Mouse (Mus musculus): Measurements from ENCODE around the gene Klk10.

Gene Klk10

GRCm38 (mm10) chr7:43780746-43781145 is at the start of gene Klk10:
TSS of gene Klk10 (plus strand) at chr7:43781035.
- DNase-seq (ENCODE audit: low read depth, low spot score) = no peak

GRCm38 (mm10) chr7:43747788-43748187 is 33.0 kb upstream of the Klk10 start:
- DNase-seq (ENCODE audit: low read depth, low spot score) = no peak

- no peak for DNase-seq (ENCODE audit: low read depth, low spot score)
Measured at GRCm38 (mm10) chr7:43752806-43753205, 28.0 kb upstream of the Klk10 start.

- no peak for DNase-seq (ENCODE audit: low read depth, low spot score)
Measured at GRCm38 (mm10) chr7:43766484-43766883, 14.4 kb upstream of the Klk10 start.

- DNase-seq (ENCODE audit: low read depth, low spot score) = no peak
Measured at GRCm38 (mm10) chr7:43768597-43768996, 12.2 kb upstream of the Klk10 start, which contains the start of gene Klk12. TSS of gene Klk12 (plus strand) at chr7:43768897.

- DNase-seq (ENCODE audit: low read depth, low spot score) = no peak
Measured at GRCm38 (mm10) chr7:43769636-43770035, 11.2 kb upstream of the Klk10 start.

GRCm38 (mm10) chr7:43770701-43771100 is 10.1 kb upstream of the Klk10 start:
- no peak for DNase-seq (ENCODE audit: low read depth, low spot score)

- DNase-seq (ENCODE audit: low read depth, low spot score) = no peak
Measured at GRCm38 (mm10) chr7:43771916-43772315, 8.9 kb upstream of the Klk10 start.

GRCm38 (mm10) chr7:43772901-43773300 is 7.9 kb upstream of the Klk10 start:
- no peak for DNase-seq (ENCODE audit: low read depth, low spot score)

GRCm38 (mm10) chr7:43774364-43774763 is 6.5 kb upstream of the Klk10 start, which contains the start of gene Klk11:
TSS of gene Klk11 (plus strand) at chr7:43774604.
- no peak for DNase-seq (ENCODE audit: low read depth, low spot score)

- DNase-seq (ENCODE audit: low read depth, low spot score) = no peak
Measured at GRCm38 (mm10) chr7:43774802-43775201, 6.0 kb upstream of the Klk10 start.

GRCm38 (mm10) chr7:43775311-43776057 is 5.4 kb upstream of the Klk10 start:
- no peak for DNase-seq (ENCODE audit: low read depth, low spot score)

- DNase-seq (ENCODE audit: low read depth, low spot score) = no peak
Measured at GRCm38 (mm10) chr7:43776506-43776905, 4.3 kb upstream of the Klk10 start.

GRCm38 (mm10) chr7:43777423-43777822 is 3.4 kb upstream of the Klk10 start:
- DNase-seq (ENCODE audit: low read depth, low spot score) = no peak

GRCm38 (mm10) chr7:43778176-43778970 is 2.5 kb upstream of the Klk10 start:
- DNase-seq (ENCODE audit: low read depth, low spot score) = no peak

- no peak for DNase-seq (ENCODE audit: low read depth, low spot score)
Measured at GRCm38 (mm10) chr7:43780241-43780640, 594 bp upstream of the Klk10 start.

GRCm38 (mm10) chr7:43781541-43781940 is 706 bp downstream of the Klk10 start:
- DNase-seq (ENCODE audit: low read depth, low spot score) = no peak

GRCm38 (mm10) chr7:43782275-43783265 is 1.7 kb downstream of the Klk10 start:
- DNase-seq (ENCODE audit: low read depth, low spot score) = peak; percentile 85

- no peak for DNase-seq (ENCODE audit: low read depth, low spot score)
Measured at GRCm38 (mm10) chr7:43785286-43785685, 4.5 kb downstream of the Klk10 start.

- DNase-seq (ENCODE audit: low read depth, low spot score) = no peak
Measured at GRCm38 (mm10) chr7:43788096-43788495, 7.3 kb downstream of the Klk10 start.

GRCm38 (mm10) chr7:43789295-43789694 is 8.5 kb downstream of the Klk10 start:
- DNase-seq (ENCODE audit: low read depth, low spot score) = no peak

- DNase-seq (ENCODE audit: low read depth, low spot score) = no peak
Measured at GRCm38 (mm10) chr7:43791591-43791990, 10.8 kb downstream of the Klk10 start, which contains the start of gene Klk9. TSS of gene Klk9 (plus strand) at chr7:43791891.

Data from forelimb bud, embryonic 11.5 days (tissue).